Mouse (Mus musculus) testis, postnatal 14 days (tissue): ENCODE data around the gene Spry1.
A peak's percentile ranks its signal among the peaks of the same experiment; 100 is the strongest.

ENCODE experiments used
- DNase-seq: peaks from one replicate; pipeline ENCODE4 v3.0.0; 2021; ENCODE audit warnings: low spot score

Spry1 gene

GRCm38 (mm10) chr3:37641796-37642680 lies 2.3 kb downstream of the Spry1 start:
- no peak for DNase-seq

- no peak for DNase-seq
Measured at GRCm38 (mm10) chr3:37642681-37643214, 3.0 kb downstream of the Spry1 start.

GRCm38 (mm10) chr3:37643411-37643810 lies 3.7 kb downstream of the Spry1 start:
- DNase-seq: no peak

- no peak for DNase-seq
Measured at GRCm38 (mm10) chr3:37643903-37644302, 4.2 kb downstream of the Spry1 start.

GRCm38 (mm10) chr3:37645061-37645460 lies 5.3 kb downstream of the Spry1 start:
- no peak for DNase-seq

GRCm38 (mm10) chr3:37646221-37646620 lies 6.5 kb downstream of the Spry1 start:
- no peak for DNase-seq

GRCm38 (mm10) chr3:37647225-37647624 lies 7.5 kb downstream of the Spry1 start:
- no peak for DNase-seq

GRCm38 (mm10) chr3:37648244-37648643 lies 8.5 kb downstream of the Spry1 start:
- DNase-seq: no peak

GRCm38 (mm10) chr3:37649281-37649680 lies 9.5 kb downstream of the Spry1 start:
- no peak for DNase-seq

- no peak for DNase-seq
Measured at GRCm38 (mm10) chr3:37652537-37652936, 12.8 kb downstream of the Spry1 start.

GRCm38 (mm10) chr3:37653935-37654729 lies 14.4 kb downstream of the Spry1 start:
- no peak for DNase-seq

- no peak for DNase-seq
Measured at GRCm38 (mm10) chr3:37654787-37655186, 15.0 kb downstream of the Spry1 start.

- DNase-seq: no peak
Measured at GRCm38 (mm10) chr3:37655933-37656633, 16.3 kb downstream of the Spry1 start.

GRCm38 (mm10) chr3:37657009-37657408 lies 17.3 kb downstream of the Spry1 start:
- no peak for DNase-seq

- DNase-seq: no peak
Measured at GRCm38 (mm10) chr3:37658155-37658554, 18.4 kb downstream of the Spry1 start.

- no peak for DNase-seq
Measured at GRCm38 (mm10) chr3:37659621-37660020, 19.9 kb downstream of the Spry1 start.

GRCm38 (mm10) chr3:37666291-37667118 lies 26.8 kb downstream of the Spry1 start:
- DNase-seq: peak; percentile 66

- no peak for DNase-seq
Measured at GRCm38 (mm10) chr3:37667119-37667467, 27.3 kb downstream of the Spry1 start.

GRCm38 (mm10) chr3:37667736-37668135 lies 28.0 kb downstream of the Spry1 start:
- DNase-seq: no peak

GRCm38 (mm10) chr3:37668652-37669051 lies 28.9 kb downstream of the Spry1 start:
- no peak for DNase-seq

GRCm38 (mm10) chr3:37669100-37669499 lies 29.4 kb downstream of the Spry1 start:
- no peak for DNase-seq
